Mouse (Mus musculus): ENCODE measurements at regions not wholly inside any gene's neighbourhood (a gene's known extent, or its start where the extent isn't known, plus 50 kb on each side); places are given as distances from the start of the nearest gene placed in this dataset.

DNA sequence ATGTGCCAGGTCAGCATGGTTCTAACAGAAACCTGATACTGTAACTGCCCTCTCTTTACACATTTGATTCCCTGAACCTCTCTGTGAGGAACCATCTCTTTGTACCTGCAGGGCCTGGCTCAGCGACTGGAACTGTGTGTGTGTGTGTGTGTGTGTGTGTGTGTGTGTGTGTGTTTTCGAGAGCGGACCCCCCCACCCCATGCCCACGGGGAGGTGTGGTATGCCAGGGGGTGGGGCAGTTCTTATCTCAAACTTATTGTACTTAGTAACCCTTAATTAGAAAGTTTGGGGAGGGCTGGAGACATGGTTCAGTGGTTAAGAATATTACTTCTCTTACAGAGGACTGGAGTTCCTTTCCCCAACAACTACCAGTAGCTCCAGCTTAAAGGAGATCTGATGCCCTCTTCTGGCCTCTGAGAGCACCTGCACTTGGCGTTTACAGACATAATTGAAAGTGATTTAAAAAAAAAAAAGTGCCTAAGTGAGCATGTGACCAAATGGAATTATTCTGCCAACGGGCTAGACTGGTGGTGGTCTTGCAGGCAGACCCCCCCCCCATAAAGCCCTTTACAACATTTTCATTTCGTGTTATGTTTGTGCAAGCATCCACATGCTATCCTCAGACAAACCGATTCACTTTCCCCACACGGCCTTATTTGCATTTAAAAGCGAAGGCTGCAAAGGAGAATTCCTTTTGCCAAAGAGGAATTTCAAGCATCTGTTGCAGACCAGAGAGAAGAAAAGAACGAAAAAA, 77.7 kb upstream of the Med14 start:
- in situ Hi-C loops (cut with MboI, MseI): no loop called here

DNA sequence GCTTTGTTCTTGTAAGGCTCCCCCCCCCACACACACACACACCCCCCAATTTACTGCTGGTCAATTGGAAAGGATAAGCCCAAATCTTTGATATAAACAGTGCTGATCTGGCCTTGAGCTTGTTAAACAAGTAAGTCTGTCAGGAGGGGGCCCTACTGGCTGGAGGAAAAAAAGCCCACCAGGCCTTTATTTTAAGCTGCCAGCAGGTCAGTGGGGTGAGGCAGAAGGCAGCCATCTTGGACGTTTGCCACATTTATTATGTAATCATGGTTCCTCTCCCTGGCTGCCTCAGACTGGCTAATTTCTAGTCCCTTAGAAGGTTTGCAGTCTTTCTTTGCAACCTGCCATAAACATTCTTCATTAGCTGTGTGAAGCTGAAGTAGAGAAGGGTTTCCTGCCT, 75.9 kb upstream of the Med14 start:
- in situ Hi-C loops (cut with MboI, MseI): no loop called here

DNA sequence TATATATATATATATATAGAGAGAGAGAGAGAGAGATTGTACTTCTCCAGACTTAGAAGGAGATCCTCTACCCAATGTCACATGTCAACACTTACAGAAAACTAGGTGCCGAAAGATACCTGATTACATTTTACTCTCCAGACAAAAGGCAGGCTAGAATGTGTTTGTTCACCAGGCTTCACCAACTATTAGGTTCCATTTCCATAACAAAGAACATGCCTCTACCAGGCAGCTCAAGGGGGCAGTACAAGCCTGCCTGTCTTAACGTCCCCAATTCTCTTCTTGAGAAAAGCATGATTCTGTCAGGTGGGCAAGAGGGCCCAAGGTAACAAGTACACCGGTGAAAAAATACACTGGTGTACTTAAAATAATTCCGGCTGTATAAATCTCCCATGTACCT, 72.8 kb upstream of the Med14 start:
- in situ Hi-C loops (cut with MboI, MseI): loop anchor here (5.0 kb wide), 1 partner anchor 152 kb away; no protein-coding TSS in a partner anchor

DNA sequence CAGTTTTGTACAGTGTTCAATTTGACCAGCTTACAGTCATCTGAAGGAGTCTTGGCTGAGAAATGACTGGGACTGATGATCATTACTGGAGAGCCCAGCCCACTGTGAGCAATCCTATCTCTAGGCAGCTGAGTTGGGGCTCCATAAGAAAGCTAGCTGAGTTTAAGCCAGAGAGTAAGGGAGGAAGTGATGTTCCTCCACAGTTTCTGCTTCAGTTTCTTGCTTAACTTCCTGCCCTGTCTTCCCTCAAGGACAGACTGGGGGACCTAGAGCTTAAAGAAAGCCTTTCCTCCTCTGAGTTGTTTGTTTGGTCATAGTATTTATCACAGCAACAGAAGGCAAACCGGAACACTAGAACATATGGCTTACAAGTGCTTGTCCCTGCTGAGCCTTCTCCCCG, 70.8 kb upstream of the Med14 start:
- in situ Hi-C loops (cut with MboI, MseI): loop anchor here (5.0 kb wide), 1 partner anchor 150 kb away; no protein-coding TSS in a partner anchor

DNA sequence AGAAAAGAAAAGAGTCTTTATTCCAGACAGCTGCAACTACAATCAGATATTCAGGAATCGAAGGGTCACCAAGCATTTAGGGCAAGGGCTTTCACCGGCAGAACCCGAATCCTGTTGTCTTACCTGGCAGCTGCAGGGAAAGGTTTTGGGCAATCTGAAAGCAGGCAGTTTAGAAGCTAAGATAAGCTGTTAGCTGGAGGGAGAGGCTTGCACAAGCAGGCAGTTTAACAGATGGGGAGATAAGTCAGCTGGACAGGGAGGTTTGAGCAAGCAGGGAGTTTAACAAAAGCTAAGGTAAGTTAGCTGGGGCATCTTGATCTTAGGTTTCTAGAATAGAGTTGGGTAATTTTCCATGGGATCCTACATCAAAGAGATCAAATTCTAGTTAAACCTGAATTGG, 67.3 kb upstream of the Med14 start:
- in situ Hi-C loops (cut with MboI, MseI): no loop called here

DNA sequence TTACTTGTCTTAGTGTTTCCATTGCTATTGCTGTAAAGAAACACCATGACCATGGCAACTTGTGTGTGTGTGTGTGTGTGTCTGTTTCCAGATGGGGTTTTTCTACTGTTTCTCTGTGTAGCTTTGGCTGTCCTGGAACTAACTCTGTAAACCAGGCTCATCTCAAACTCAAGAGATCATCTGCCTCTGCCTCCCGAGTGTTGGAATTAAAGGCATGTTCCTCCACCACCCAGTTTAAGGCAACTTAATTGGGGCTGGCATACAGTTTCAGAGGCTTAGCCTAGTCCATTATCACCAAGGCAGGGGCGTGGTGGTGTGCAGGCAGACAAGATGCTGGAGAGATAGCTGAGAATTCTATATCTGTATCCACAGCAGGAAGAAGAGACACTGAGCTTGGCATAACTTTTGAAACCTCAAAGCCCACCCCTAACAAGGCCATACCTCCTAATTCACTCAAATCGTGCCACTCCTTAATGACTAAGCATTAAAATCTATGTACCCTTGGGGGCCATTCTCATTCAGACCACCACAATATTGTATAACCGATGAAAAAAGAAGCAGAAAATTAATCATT, 65.5 kb upstream of the Med14 start:
- in situ Hi-C loops (cut with MboI, MseI): no loop called here

DNA sequence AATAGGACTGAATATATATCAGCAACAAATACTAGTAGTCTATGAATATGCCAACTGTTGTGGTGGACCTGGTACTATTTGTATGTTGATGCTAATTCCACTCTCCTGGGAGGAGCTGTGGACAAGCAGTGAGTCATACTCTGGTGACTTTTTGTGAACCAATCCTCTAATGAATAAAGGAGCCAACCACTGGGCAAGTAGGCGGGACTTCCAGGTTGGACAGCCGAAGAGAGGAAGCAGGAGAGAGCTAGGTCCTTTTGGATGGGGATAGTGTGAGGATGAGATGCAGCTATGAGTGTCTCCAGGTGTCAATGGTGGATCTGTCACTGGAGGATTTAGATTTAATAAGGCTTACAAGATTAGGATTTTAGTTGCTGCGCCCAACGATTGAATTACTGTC, 64.8 kb upstream of the Med14 start:
- in situ Hi-C loops (cut with MboI, MseI): no loop called here

DNA sequence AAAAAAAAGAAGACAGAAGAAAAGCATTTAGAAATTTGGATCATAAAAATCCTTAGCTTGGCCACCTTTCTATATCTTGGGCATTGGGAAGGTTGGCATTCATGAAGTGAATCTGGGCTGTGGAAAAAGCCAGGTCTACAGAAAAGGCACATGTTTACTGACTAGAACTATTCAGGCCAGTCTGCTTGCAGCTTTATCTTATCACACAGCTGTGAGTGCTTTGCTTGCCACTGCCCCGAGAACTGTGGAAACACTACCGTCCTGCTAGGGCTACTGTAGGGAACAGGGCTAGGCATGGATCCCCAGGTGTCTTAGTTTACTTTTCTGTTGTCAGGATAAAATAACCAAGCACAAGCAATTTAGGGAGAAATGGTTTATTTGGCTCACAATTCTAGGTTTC, 63.4 kb upstream of the Med14 start:
- in situ Hi-C loops (cut with MboI, MseI): no loop called here

DNA sequence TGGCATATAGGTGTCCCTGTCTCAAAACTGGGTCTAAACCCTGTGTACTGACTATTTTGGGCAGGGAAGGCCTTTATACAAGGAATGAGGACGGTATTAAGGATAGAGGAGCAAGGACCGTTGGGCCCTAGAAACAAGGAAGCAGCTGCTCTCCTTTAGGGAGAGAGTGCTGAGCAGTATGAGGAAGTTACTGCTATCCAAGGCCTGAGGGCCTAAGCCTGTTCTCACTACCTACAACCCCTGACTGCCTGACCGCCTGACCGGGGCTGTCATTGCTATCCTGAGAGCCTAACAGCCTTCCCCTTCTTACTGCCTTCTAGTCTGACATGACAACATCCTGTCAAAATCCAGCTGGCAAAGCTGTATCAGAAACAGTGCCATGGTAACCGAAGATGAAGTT, 62.6 kb upstream of the Med14 start:
- in situ Hi-C loops (cut with MboI, MseI): no loop called here

DNA sequence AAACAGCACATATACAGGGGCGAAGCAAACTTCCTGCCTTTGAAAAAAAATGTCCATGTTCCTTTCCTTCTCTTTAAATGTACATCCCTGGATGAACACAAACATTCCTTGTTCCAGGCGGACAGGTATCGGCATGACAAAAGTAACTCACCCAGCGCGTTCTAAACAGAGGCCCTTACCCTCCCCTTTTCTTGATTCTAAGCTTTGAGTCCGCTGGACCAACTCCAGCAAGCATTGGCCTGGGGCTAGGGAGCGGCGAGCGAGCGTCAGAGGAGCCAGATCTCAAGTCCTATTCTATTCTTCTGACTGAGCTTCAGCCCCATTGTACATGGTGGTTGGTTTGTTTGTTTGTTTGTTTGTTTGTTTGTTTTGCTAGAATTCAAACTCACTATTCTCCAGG, 60.9 kb upstream of the Med14 start:
- in situ Hi-C loops (cut with MboI, MseI): no loop called here

DNA sequence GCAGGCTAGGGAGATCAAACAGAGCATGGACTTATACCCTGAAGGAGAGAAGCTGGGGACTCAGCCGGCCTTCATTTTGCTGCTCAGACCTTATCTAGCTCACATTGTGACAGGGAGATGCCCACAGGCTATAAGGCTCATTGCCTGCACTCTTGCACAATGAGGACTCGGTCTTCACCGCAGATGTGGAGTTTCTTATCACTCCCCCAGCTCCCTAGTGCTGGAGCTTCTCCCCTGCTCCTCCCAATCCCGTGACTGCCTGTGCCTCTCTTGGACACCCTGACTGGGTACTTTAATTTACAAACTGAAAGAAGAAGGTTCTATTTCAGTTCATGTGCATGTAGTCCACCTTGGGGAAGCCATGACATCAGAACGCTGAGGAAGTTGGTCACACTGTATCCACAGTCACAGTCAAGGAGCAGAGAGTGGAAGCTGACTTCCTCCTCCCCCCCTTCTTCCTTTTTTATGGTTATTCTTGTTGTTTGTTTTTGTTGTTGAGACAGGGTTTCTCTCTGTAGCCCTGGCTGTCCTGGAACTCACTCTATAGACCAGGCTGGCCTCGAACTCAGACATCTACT, 51.3 kb upstream of the Med14 start:
- in situ Hi-C loops (cut with MboI, MseI): no loop called here
